Mouse (Mus musculus) CD8-positive naive resting alpha-beta T cell, adult 2 months (primary cell): ENCODE data around the gene Atf6.

Experiments
- DNase-seq, 2 experiments: peaks; one replicate each; pipeline ENCODE4 v3.0.0; 2022; ENCODE audit warnings: low read depth in 2 of 2, low spot score in 2 of 2

Gene Atf6

GRCm38 (mm10) chr1:170774431-170774830 lies 93.1 kb downstream of the Atf6 start:
- DNase-seq: no peak

- no peak for DNase-seq
These were observed 94.1 kb downstream of the Atf6 start for GRCm38 (mm10) chr1:170773506-170773905.

GRCm38 (mm10) chr1:170771437-170772003 lies 96.1 kb downstream of the Atf6 start:
- no peak for DNase-seq

GRCm38 (mm10) chr1:170770691-170771090 lies 96.9 kb downstream of the Atf6 start:
- DNase-seq: no peak

GRCm38 (mm10) chr1:170766997-170767396 lies 100.6 kb downstream of the Atf6 start:
- no peak for DNase-seq

- no peak for DNase-seq
These were observed 102.8 kb downstream of the Atf6 start for GRCm38 (mm10) chr1:170764798-170765197.

GRCm38 (mm10) chr1:170761634-170762033 lies 105.9 kb downstream of the Atf6 start:
- no peak for DNase-seq

GRCm38 (mm10) chr1:170753597-170753996 lies 114.0 kb downstream of the Atf6 start:
- no peak for DNase-seq

- DNase-seq: no peak
These were observed 115.8 kb downstream of the Atf6 start for GRCm38 (mm10) chr1:170751797-170752196.

- no peak for DNase-seq
These were observed 121.0 kb downstream of the Atf6 start for GRCm38 (mm10) chr1:170746523-170746922.

- DNase-seq: no peak
These were observed 125.9 kb downstream of the Atf6 start for GRCm38 (mm10) chr1:170741497-170742246.

GRCm38 (mm10) chr1:170734866-170735265 lies 132.7 kb downstream of the Atf6 start:
- DNase-seq: no peak

- DNase-seq: no peak
These were observed 135.0 kb downstream of the Atf6 start for GRCm38 (mm10) chr1:170732596-170732890.

GRCm38 (mm10) chr1:170731865-170732595 lies 135.5 kb downstream of the Atf6 start:
- DNase-seq: no peak

GRCm38 (mm10) chr1:170729267-170729962 lies 138.2 kb downstream of the Atf6 start:
- no peak for DNase-seq

- DNase-seq: no peak
These were observed 139.0 kb downstream of the Atf6 start for GRCm38 (mm10) chr1:170728524-170728923.

GRCm38 (mm10) chr1:170721560-170721959 lies 146.0 kb downstream of the Atf6 start:
- DNase-seq: no peak

- no peak for DNase-seq
These were observed 149.3 kb downstream of the Atf6 start for GRCm38 (mm10) chr1:170718133-170718810.

GRCm38 (mm10) chr1:170717241-170717828 lies 150.2 kb downstream of the Atf6 start:
- DNase-seq: no peak

- DNase-seq: no peak
These were observed 155.8 kb downstream of the Atf6 start for GRCm38 (mm10) chr1:170711731-170712130.

- no peak for DNase-seq
These were observed 157.6 kb downstream of the Atf6 start for GRCm38 (mm10) chr1:170709969-170710368.
